Mouse (Mus musculus) forebrain, embryonic 12.5 days (tissue): ENCODE results near the gene Sergef. TPM values are rescaled to one million over a fixed set of nuclear protein-coding genes. Genes with fewer than 3 reads are reported as not detected.

Experiments
- ATAC-seq: fragments of 200-750 bp; cut with Nextera tagmentation; 2 replicates; pipeline ENCODE4 v1.8.0; 2017; ENCODE audit warnings: moderate TSS enrichment; ENCODE audit not compliant: low FRiP score
- H3K27ac ChIP-seq: fragments of 300-500 bp; sonication (generic); 2 replicates; pipeline ENCODE4 v1.5.1; 2016; ENCODE audit warnings: mild to moderate bottlenecking
- H3K27me3 ChIP-seq: fragments of 300-500 bp; sonication (generic); 2 replicates; pipeline ENCODE4 v1.6.1; 2016; ENCODE audit warnings: mild to moderate bottlenecking
- H3K36me3 ChIP-seq: fragments of 300-500 bp; sonication (generic); replicated peaks from 2 replicates; pipeline ENCODE4 v1.6.1; 2016; ENCODE audit warnings: mild to moderate bottlenecking
- H3K4me1 ChIP-seq: fragments of 300-500 bp; sonication (generic); 2 replicates; pipeline ENCODE4 v1.6.1; 2016
- H3K4me2 ChIP-seq: fragments of 300-500 bp; sonication (generic); 2 replicates; pipeline ENCODE4 v1.6.1; 2016; ENCODE audit warnings: mild to moderate bottlenecking, moderate library complexity
- H3K4me3 ChIP-seq: fragments of 300-500 bp; sonication (generic); replicated peaks from 2 replicates; pipeline ENCODE4 v1.5.1; 2016; ENCODE audit warnings: mild to moderate bottlenecking
- H3K9ac ChIP-seq: fragments of 300-500 bp; sonication (generic); 2 replicates; pipeline ENCODE4 v1.6.1; 2016; ENCODE audit warnings: mild to moderate bottlenecking
- H3K9me3 ChIP-seq: fragments of 300-500 bp; sonication (generic); 2 replicates; pipeline ENCODE4 v1.6.1; 2016
- WGBS: fragments of 180-500 bp; shearing (Covaris S2); methylation state at CpG from one replicate; pipeline ENCODE4 v1.1.7; 2016; 5-methylcytosine and 5-hydroxymethylcytosine counted together
- polyA plus RNA-seq: library from polyadenylated mRNA; unstranded; fragments of >200 nt; fragmentation: Nextera tagmentation; extraction: Ambion mirVana; gene quantifications from 2 replicates; pipeline ENCODE4 v1.2.1, GENCODE M21; 2016

Gene Sergef
- polyA plus RNA-seq, 1 experiment from 2014 or later: 19.0 TPM

DNA sequence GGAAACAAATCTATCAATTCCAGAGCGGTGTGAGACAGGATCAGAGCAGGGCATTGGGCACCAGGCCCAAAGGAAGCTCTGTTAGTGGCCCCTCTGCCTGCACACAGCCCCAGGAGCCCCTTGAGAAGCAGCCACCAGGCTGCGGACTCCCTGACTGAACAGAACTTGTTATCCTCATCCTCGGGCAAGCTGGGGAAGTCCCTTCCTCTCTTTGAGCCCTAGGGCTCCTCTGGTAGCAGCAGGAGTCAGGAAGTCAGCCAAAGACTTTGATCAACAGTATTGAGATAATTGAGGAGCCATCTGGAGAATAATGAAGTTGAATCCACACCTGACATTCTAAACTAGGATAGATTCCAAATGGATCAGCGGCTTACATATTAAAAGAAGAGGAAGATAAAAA lies 135.4 kb downstream of the Sergef start:
- ATAC-seq: no peak
- H3K4me2 ChIP-seq: no peak overlapping the region
- no peak overlapping the region for H3K4me3 ChIP-seq
- peaks cover 7% of the 10 kb centered on the region for H3K4me1 ChIP-seq
- no peak overlapping the region for H3K9ac ChIP-seq
- 0 out of 2 replicates have a peak, but pooled peaks cover 5% of the 10 kb centered on the region for H3K9me3 ChIP-seq
- no peaks in the 10 kb centered on the region for H3K27me3 ChIP-seq
- no peaks in the 10 kb centered on the region for H3K36me3 ChIP-seq
- WGBS: 55% methylated on average over 4 of the region's 4 CpGs
- no peak overlapping the region for H3K27ac ChIP-seq

DNA sequence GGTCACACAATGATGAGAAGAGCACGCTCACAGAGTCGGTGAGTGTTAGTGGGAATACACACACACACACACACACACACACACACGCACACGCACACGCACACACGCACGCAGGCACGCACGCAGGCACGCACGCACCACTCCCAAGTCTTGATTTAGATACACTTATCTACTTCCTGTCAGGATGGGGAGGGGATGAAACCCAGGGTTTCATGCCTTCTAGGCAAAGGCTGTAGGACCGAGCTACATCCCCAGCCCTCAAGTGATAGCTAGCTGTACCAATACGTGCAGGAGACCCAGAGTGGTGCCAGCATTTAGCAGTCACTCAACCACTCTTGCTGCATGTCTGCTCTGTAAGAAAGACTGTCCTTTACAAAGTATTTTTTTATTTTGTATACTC lies 137.0 kb downstream of the Sergef start:
- no peak for ATAC-seq
- 93% methylated on average over 13 of the region's 13 CpGs for WGBS

DNA sequence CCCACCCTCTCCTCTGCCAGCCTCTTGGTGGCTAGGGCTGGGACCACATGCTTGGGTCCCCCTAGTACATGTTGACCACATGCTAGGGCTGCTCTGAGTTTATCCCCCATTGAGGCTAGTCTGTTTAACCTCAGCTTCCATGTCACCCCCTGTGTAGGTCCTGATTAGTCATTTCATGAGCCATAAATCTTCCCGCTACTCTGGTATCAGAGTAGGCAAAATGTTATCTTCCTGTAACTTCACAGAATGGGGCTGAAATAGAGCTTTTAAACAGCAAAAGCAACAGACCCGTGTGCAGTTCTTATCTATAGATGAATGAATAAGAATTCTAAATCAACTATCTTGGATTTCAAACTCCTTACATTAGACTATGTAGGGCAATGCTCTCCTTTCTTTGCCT lies 138.1 kb downstream of the Sergef start:
- Histone ChIP-seq H3K27ac (no peak overlapping the region), H3K9ac (no peak overlapping the region), H3K4me1 (no peaks in the 10 kb centered on the region; the same call in 1 of the 2 replicates), H3K9me3 (no peaks in the 10 kb centered on the region), H3K4me2 (no peak overlapping the region), H3K36me3 (no peaks in the 10 kb centered on the region), H3K4me3 (no peak overlapping the region), H3K27me3 (no peaks in the 10 kb centered on the region)
- 96% methylated on average over 2 of the region's 2 CpGs for WGBS
- ATAC-seq: no peak

More for the DNA sequence above, 137.0 kb downstream of the Sergef start:
- 0 out of 2 replicates have a peak, but pooled peaks cover 5% of the 10 kb centered on the region for H3K9me3 ChIP-seq
- no peaks in the 10 kb centered on the region for H3K36me3 ChIP-seq
- H3K9ac ChIP-seq: no peak overlapping the region
- no peak overlapping the region for H3K4me3 ChIP-seq
- no peaks in the 10 kb centered on the region for H3K27me3 ChIP-seq
- H3K4me2 ChIP-seq: no peak overlapping the region
- H3K27ac ChIP-seq: no peak overlapping the region
- no peaks in the 10 kb centered on the region; the same call in 1 of the 2 replicates for H3K4me1 ChIP-seq

DNA sequence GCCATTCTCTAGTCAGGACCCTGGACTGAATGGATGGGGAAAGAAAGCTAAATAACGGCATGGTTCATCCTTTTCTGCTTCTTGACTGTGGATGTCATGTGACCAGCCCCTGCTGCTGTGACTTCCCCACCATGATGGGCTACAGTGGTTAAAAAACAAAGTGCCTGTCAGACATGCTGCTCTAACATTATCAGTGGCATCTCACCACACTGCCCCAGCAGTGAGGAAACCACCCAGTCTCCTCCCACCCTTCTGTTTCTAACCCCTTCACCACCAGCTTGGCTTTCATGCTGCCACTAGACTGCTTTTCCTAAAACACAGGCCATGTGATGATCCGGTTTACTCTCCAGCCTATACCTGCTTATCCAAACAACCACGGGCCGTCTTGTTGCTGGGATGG lies 140.0 kb downstream of the Sergef start:
- no peak for ATAC-seq
- Histone ChIP-seq H3K27ac (no peak overlapping the region), H3K4me3 (no peak overlapping the region), H3K4me1 (no peaks in the 10 kb centered on the region; the same call in 1 of the 2 replicates), H3K27me3 (no peaks in the 10 kb centered on the region), H3K4me2 (no peak overlapping the region), H3K9ac (no peak overlapping the region), H3K9me3 (no peaks in the 10 kb centered on the region), H3K36me3 (no peaks in the 10 kb centered on the region)
- WGBS: 95% methylated on average over 4 of the region's 4 CpGs

DNA sequence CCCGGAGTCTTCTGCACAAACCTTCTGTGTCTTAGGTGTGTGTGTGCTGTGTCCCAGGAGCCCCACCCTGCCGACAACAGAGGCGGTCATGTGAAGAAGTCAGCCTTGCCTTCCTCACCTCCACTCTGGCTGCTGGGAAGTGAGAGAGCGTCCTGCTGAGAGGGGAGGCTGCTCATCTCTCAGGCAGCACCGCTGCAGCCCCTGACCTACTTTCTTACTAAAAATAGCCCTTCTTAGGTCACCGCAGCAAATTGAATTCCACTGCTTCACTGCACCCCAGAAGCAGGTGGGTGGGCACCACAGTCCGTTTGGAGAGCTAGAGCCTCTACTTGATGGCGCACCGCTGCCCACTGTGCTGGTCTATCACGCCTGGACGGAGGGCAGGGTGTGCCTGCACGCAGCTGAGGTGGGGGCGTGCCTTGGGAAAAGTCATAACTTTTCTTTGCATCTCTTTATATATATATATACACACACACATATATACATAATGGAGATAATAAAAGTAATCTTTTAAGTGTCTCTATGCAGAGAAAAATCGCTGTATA lies 147.4 kb downstream of the Sergef start:
- no peaks in the 10 kb centered on the region for H3K27me3 ChIP-seq
- H3K27ac ChIP-seq: no peak overlapping the region
- no peak overlapping the region for H3K4me2 ChIP-seq
- no peaks in the 10 kb centered on the region for H3K36me3 ChIP-seq
- no peak overlapping the region for H3K9ac ChIP-seq
- no peak for ATAC-seq
- H3K9me3 ChIP-seq: no peaks in the 10 kb centered on the region
- no peak overlapping the region for H3K4me3 ChIP-seq
- WGBS: 64% methylated on average over 14 of the region's 14 CpGs
- no peaks in the 10 kb centered on the region for H3K4me1 ChIP-seq

DNA sequence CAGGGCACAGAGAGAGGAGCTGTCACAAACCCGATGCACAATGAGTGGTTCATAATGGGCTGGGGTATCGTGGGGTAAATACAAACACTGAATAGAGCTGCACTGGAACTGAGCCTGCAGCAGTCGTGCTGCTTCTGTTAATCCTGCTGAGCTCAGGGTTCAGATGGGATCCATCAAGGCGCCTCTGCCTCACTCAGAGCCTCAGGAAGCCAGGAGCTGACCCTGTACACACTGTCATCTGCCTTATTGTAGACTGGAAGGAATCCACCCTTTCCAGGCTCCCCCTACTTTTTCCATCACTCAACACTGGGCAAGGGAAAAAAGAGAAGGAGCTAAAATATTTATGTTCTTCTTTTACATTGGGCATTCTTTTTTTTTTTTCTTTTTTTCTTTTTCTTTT lies 152.3 kb downstream of the Sergef start:
- no peak overlapping the region for H3K9ac ChIP-seq
- H3K4me1 ChIP-seq: peaks cover under 1% of the 10 kb centered on the region; the same call in 1 of the 2 replicates
- 31% methylated on average over 4 of the region's 4 CpGs for WGBS
- no peak for ATAC-seq
- H3K27ac ChIP-seq: no peak overlapping the region
- no peaks in the 10 kb centered on the region for H3K27me3 ChIP-seq
- H3K4me3 ChIP-seq: no peak overlapping the region
- H3K36me3 ChIP-seq: no peaks in the 10 kb centered on the region
- no peak overlapping the region for H3K4me2 ChIP-seq
- no peaks in the 10 kb centered on the region for H3K9me3 ChIP-seq

DNA sequence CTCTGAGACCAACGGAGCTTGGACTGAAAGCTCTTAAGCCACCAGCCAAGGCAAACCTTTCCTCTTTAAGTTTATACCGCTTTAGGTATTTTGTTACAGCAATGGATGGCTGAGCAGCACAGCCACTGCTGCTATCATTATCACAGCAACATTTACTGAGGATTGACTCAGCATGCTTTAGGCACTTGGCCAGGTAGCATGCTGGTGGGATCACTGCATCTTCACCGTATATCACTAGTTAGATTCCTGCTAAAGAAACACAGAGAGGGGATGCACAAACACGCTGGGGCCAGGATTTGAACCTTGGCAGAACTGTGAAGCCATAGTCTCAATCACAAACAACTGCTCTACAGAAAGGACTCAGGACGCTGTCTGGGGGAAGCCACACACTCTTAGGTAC lies 152.8 kb downstream of the Sergef start:
- no peak overlapping the region for H3K4me2 ChIP-seq
- WGBS: 90% methylated on average over 5 of the region's 5 CpGs
- H3K27me3 ChIP-seq: no peaks in the 10 kb centered on the region
- no peaks in the 10 kb centered on the region for H3K36me3 ChIP-seq
- H3K9me3 ChIP-seq: no peaks in the 10 kb centered on the region
- no peak overlapping the region for H3K9ac ChIP-seq
- H3K4me3 ChIP-seq: no peak overlapping the region
- no peak for ATAC-seq
- H3K27ac ChIP-seq: no peak overlapping the region
- H3K4me1 ChIP-seq: peaks cover 5% of the 10 kb centered on the region; the same call in 1 of the 2 replicates

DNA sequence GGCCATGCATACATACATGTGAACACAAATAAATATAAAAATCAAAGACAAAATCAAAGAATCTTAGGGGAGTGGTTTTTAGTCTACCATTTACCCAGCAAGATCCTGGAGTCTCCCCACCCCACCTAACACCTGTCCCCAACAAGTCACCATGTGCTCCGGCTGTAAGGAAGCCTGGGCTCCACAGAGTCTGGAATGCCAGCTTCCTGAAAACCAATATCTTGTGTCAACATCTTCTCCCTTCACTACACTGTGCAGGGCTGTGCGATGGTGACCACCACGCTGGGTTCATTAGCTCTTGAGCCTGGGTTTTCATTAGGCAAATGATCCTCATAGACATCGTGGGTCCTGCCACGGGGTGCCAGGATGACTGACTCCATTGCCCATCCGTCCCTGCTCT lies 155.4 kb downstream of the Sergef start:
- 96% methylated on average over 6 of the region's 6 CpGs for WGBS
- Histone ChIP-seq H3K27me3 (no peaks in the 10 kb centered on the region), H3K27ac (no peak overlapping the region), H3K9ac (no peak overlapping the region), H3K36me3 (no peaks in the 10 kb centered on the region), H3K4me1 (peaks cover 5% of the 10 kb centered on the region; the same call in 1 of the 2 replicates), H3K4me3 (no peak overlapping the region), H3K4me2 (no peak overlapping the region), H3K9me3 (no peaks in the 10 kb centered on the region)
- ATAC-seq: no peak

DNA sequence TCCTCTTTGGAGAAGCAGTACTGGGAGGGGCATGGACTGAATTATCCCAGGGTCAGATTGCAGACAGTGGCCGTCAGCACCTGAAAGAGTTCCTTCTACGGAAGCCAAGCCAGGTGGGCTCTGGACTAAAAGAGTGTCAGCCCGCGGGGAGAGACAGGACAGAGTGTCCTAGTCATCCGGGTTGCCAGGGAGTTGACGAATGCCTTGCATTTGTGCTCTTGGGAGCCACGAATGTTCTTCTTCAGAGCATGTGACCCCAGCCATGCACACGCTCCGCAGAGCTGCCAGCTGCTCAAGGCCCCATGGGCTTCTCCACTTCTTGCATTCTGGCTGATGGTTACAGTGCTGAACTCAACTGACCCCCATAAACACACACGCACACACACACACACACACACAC lies 156.6 kb downstream of the Sergef start:
- ATAC-seq: no peak
- H3K4me2 ChIP-seq: no peak overlapping the region
- peaks cover 5% of the 10 kb centered on the region; the same call in 1 of the 2 replicates for H3K4me1 ChIP-seq
- H3K27me3 ChIP-seq: no peaks in the 10 kb centered on the region
- H3K36me3 ChIP-seq: no peaks in the 10 kb centered on the region
- no peak overlapping the region for H3K9ac ChIP-seq
- H3K9me3 ChIP-seq: no peaks in the 10 kb centered on the region
- 85% methylated on average over 10 of the region's 10 CpGs for WGBS
- H3K27ac ChIP-seq: no peak overlapping the region
- no peak overlapping the region for H3K4me3 ChIP-seq

DNA sequence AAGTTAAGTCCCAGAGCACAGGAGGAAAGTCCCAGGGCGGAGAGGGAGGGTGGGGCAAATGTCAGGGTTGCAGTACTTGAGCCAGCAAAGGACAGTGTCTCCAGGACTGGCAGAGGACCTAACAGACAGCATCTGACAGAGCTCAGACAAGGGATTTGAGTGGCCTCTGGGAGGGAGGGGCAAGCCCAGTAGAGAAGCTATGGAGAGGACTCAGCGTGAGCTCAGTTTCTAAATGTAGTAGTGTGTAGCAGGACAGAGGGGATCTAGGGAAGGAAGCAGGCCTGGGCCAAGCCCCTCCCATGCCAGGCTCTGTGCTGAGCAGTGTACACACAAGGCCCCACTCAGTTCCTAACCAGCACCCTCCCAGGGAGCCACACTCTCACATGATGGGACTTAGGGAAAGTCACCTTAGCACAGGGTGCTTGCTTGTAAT lies 157.5 kb downstream of the Sergef start:
- no peak overlapping the region for H3K4me3 ChIP-seq
- peaks cover 5% of the 10 kb centered on the region; the same call in 1 of the 2 replicates for H3K4me1 ChIP-seq
- no peak overlapping the region for H3K9ac ChIP-seq
- no peaks in the 10 kb centered on the region for H3K9me3 ChIP-seq
- H3K4me2 ChIP-seq: no peak overlapping the region
- WGBS: 81% methylated on average over 2 of the region's 2 CpGs
- no peaks in the 10 kb centered on the region for H3K27me3 ChIP-seq
- no peak; the same call in 1 of the 2 replicates for ATAC-seq
- no peaks in the 10 kb centered on the region for H3K36me3 ChIP-seq
- no peak overlapping the region for H3K27ac ChIP-seq

DNA sequence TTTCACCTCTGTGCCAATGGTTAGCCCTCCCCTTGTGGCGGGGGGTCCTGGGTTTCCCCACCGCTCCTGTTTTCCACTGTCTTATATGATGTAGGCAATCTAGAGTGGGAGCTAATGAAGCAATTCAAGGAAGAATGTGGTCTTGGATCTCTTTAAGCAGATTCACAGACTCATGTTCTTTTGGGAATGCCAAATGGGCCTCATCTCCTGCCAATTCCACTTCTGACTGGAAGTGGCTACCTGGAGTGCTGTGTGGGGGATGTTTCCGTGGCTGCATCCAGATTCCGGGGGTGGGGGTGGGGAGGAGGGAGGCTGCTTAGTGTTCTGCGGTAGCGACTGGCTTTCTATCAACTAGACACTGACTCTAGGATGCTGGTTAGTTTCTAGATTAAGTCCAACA lies 159.8 kb downstream of the Sergef start:
- Histone ChIP-seq H3K9ac (no peak overlapping the region), H3K4me2 (no peak overlapping the region), H3K4me1 (peaks cover 5% of the 10 kb centered on the region; the same call in 1 of the 2 replicates), H3K36me3 (no peaks in the 10 kb centered on the region), H3K4me3 (no peak overlapping the region), H3K27ac (no peak overlapping the region), H3K27me3 (no peaks in the 10 kb centered on the region), H3K9me3 (no peaks in the 10 kb centered on the region)
- ATAC-seq: no peak
- WGBS: 66% methylated on average over 6 of the region's 6 CpGs

DNA sequence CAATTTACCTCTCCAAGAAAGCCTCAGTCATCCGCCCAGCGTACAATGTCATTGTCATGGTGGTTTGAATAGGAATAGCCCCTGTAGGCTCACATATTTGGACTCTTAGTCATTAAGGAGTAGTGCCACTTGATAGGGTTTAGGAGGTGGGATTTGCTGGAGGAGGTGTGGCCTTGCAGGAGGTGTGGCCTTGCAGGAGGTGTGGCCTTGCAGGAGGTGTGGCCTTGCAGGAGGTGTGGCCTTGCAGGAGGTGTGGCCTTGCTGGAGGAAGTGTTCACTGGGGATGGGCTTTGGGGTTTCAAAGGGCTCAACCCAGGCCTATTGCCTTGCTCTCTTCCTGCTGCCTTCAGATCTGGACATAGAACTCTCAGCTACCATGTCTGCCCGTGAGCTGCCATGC lies 162.2 kb downstream of the Sergef start:
- WGBS: 90% methylated on average over 3 of the region's 3 CpGs
- H3K4me2 ChIP-seq: no peak overlapping the region
- ATAC-seq: no peak
- H3K4me1 ChIP-seq: peaks cover 12% of the 10 kb centered on the region
- H3K4me3 ChIP-seq: no peak overlapping the region
- H3K36me3 ChIP-seq: no peaks in the 10 kb centered on the region
- H3K27me3 ChIP-seq: no peaks in the 10 kb centered on the region
- no peak overlapping the region for H3K27ac ChIP-seq
- H3K9me3 ChIP-seq: no peaks in the 10 kb centered on the region
- no peak overlapping the region for H3K9ac ChIP-seq

DNA sequence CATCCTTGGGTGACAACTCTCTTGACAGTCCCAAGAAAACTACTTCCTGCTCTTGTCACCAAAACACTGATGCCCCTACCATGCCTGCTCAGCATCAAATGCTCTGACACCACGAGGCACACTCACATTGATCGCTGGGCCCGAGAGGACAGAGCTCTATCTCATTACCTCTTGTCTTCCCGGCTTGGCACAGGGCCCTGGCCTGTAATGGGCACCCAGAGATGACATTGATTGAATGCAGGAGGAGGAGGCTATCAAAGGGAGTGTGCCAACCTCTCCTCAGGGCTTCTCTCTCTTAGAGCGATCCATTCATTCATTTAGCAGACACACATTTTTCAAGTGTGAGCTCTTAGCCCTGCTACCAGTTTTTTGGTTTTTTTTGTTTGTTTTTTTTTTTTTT lies 164.1 kb downstream of the Sergef start:
- 73% methylated on average over 5 of the region's 5 CpGs for WGBS
- Histone ChIP-seq H3K4me3 (no peak overlapping the region), H3K27me3 (no peaks in the 10 kb centered on the region), H3K9me3 (no peaks in the 10 kb centered on the region), H3K4me2 (no peak overlapping the region), H3K27ac (no peak overlapping the region), H3K4me1 (peaks cover 7% of the 10 kb centered on the region), H3K36me3 (no peaks in the 10 kb centered on the region), H3K9ac (no peak overlapping the region)
- ATAC-seq: no peak
